ENCODE assay signal across 17 mouse cellular contexts in genomic region chr10:18191706-18192105, GRCm38 (mm10). TPM values are rescaled to one million over a fixed set of nuclear protein-coding genes. Genes with fewer than 3 reads are reported as not detected.
DNase-seq lines count a peak whose midpoint lies in the region; ATAC-seq and TF ChIP-seq lines count a peak whose summit lies in the region.
"Had no signal": no experiment of that assay in that cellular context is flagged by ENCODE, and none has a peak within 500 bp of the region (broad histone marks: within the 10 kb centered on the region; RNA-seq: fewer than 3 reads in every experiment).

No protein-coding gene starts in this region.

- no peak for TF ChIP-seq CTCF in lung, embryonic 14.5 days (IDR thresholded peaks at IDR 0.05; ENCODE audit: low read depth)

- H3K4me3 ChIP-seq in heart, embryonic 10.5 days: no peak overlapping the region
- H3K4me3 ChIP-seq in lung, embryonic 14.5 days (ENCODE audit: low read depth, low read length): no peak overlapping the region
- no peak overlapping the region for H3K4me3 ChIP-seq in lung, embryonic 16.5 days (ENCODE audit: low read length)
- no peak overlapping the region for H3K4me3 ChIP-seq in limb, embryonic 10.5 days
- H3K4me3 ChIP-seq: layer of hippocampus, adult 2 months had no signal

- no peak for ATAC-seq in lung, embryonic 14.5 days (ENCODE audit: insufficient read depth)
- peak; percentile 74; the same call in 1 of the 2 replicates for ATAC-seq in lung, embryonic 16.5 days (ENCODE audit: low read depth)
- ATAC-seq: liver, postnatal 0 days had no signal

- no peaks in the 10 kb centered on the region for H3K27me3 ChIP-seq in heart, embryonic 10.5 days (ENCODE audit: insufficient read depth, poor library complexity, severe bottlenecking)
- H3K27me3 ChIP-seq in lung, embryonic 14.5 days (ENCODE audit: insufficient read depth, low read length): no peaks in the 10 kb centered on the region
- no peaks in the 10 kb centered on the region for H3K27me3 ChIP-seq in lung, embryonic 16.5 days (ENCODE audit: control insufficient read depth, insufficient read depth, low read depth, low read length)
- no peaks in the 10 kb centered on the region for H3K27me3 ChIP-seq in limb, embryonic 10.5 days (ENCODE audit: low read depth, poor library complexity, severe bottlenecking)

- no peak overlapping the region; the same call in 1 of the 2 replicates for H3K27ac ChIP-seq in heart, embryonic 10.5 days
- H3K27ac ChIP-seq in lung, embryonic 14.5 days (ENCODE audit: low read depth): no peak overlapping the region
- H3K27ac ChIP-seq in lung, embryonic 16.5 days (ENCODE audit: low read length): no peak overlapping the region
- H3K27ac ChIP-seq in limb, embryonic 10.5 days: no peak overlapping the region
- H3K27ac ChIP-seq: hindbrain, embryonic 14.5 days; layer of hippocampus, adult 2 months had no signal

- H3K36me3 ChIP-seq in heart, embryonic 10.5 days: no peaks in the 10 kb centered on the region
- H3K36me3 ChIP-seq in lung, embryonic 14.5 days (ENCODE audit: insufficient read depth): no peaks in the 10 kb centered on the region
- H3K36me3 ChIP-seq in lung, embryonic 16.5 days (ENCODE audit: control insufficient read depth, insufficient read depth, low read length): no peaks in the 10 kb centered on the region
- no peaks in the 10 kb centered on the region for H3K36me3 ChIP-seq in limb, embryonic 10.5 days
- H3K36me3 ChIP-seq: G1E had no signal

- 37% methylated on average over 8 of the region's 8 CpGs for WGBS in heart, embryonic 10.5 days
- 38% methylated on average over 8 of the region's 8 CpGs for WGBS in lung, embryonic 14.5 days
- 25% methylated on average over 8 of the region's 8 CpGs for WGBS in lung, embryonic 16.5 days
- WGBS in limb, embryonic 10.5 days: 78% methylated on average over 8 of the region's 8 CpGs

- no peak overlapping the region for H3K4me2 ChIP-seq in lung, embryonic 14.5 days
- H3K4me2 ChIP-seq in lung, embryonic 16.5 days (ENCODE audit: low read depth, low read length): no peak overlapping the region
- H3K4me2 ChIP-seq: hindbrain, embryonic 14.5 days had no signal

- peak; percentile 68 for DNase-seq in heart, embryonic 10.5 days (ENCODE audit: low spot score)
- DNase-seq in heart, adult 8-10 months (ENCODE audit: low spot score): no peak
- peak; percentile 26 for DNase-seq in lung, embryonic 14.5 days
- DNase-seq in lung, postnatal 14 days: no peak
- DNase-seq in embryo, embryonic 9.5 days (ENCODE audit: extremely low spot score): no peak
- DNase-seq in limb, embryonic 10.5 days (ENCODE audit: low spot score): no peak
- DNase-seq: adrenal gland, postnatal 14 days; gastrocnemius, postnatal 25 days; kidney, adult 9 months; liver, postnatal 0 days; midbrain, embryonic 14.5 days; right cerebral cortex, postnatal 4 days; thymus, postnatal 14 days had no signal

- H3K9me3 ChIP-seq in heart, embryonic 10.5 days: no peaks in the 10 kb centered on the region
- no peaks in the 10 kb centered on the region for H3K9me3 ChIP-seq in lung, embryonic 14.5 days (ENCODE audit: low read depth, low read length)
- no peaks in the 10 kb centered on the region for H3K9me3 ChIP-seq in lung, embryonic 16.5 days (ENCODE audit: control insufficient read depth, low read length)
- H3K9me3 ChIP-seq in limb, embryonic 10.5 days (replicated peaks): no peaks in the 10 kb centered on the region
- H3K9me3 ChIP-seq: G1E had no signal

- H3K9ac ChIP-seq in lung, embryonic 14.5 days: no peak overlapping the region
- H3K9ac ChIP-seq in lung, embryonic 16.5 days (ENCODE audit: low read length): no peak overlapping the region
- H3K9ac ChIP-seq: hindbrain, embryonic 14.5 days; liver, postnatal 0 days had no signal

- peaks cover 18% of the 10 kb centered on the region; the same call in 1 of the 2 replicates for H3K4me1 ChIP-seq in heart, embryonic 10.5 days
- H3K4me1 ChIP-seq in lung, embryonic 14.5 days (ENCODE audit: insufficient read depth): no peaks in the 10 kb centered on the region
- H3K4me1 ChIP-seq in lung, embryonic 16.5 days (replicated peaks; ENCODE audit: control insufficient read depth, insufficient read depth, low read length): peaks cover 11% of the 10 kb centered on the region
- peaks cover 6% of the 10 kb centered on the region; the same call in 1 of the 2 replicates for H3K4me1 ChIP-seq in limb, embryonic 10.5 days

RNA-seq across cellular contexts. Expression of gene Ect2l, which starts 19.0 kb away (rescaled TPM):
- 0.21 and 0.34 TPM in 2 replicates for polyA plus RNA-seq in heart, embryonic 10.5 days (2016; fragmentation: Nextera tagmentation; extraction: Ambion mirVana)
- not detected for total RNA-seq in heart, adult 8-10 months (2022)
- not detected in 2 replicates for polyA plus RNA-seq in lung, embryonic 14.5 days (2014; fragmentation: Nextera tagmentation; extraction: Ambion mirVana)
- polyA plus RNA-seq in lung, embryonic 16.5 days (2015; fragmentation: Nextera tagmentation; extraction: Ambion mirVana): 0.77 and 1.7 TPM in 2 replicates
- 0.54 and 0.87 TPM in 2 replicates for polyA plus RNA-seq in limb, embryonic 10.5 days (2016; fragmentation: Nextera tagmentation; extraction: Ambion mirVana)
- total RNA-seq: adrenal gland, postnatal 14 days; gastrocnemius, postnatal 25 days had no signal
- polyA plus RNA-seq: G1E; liver, postnatal 0 days had no signal

RNA-seq across cellular contexts. Expression of gene Ccdc28a, which starts 43.1 kb away (rescaled TPM):
- polyA plus RNA-seq in heart, embryonic 10.5 days (2016; fragmentation: Nextera tagmentation; extraction: Ambion mirVana): 7.7 and 8.0 TPM in 2 replicates
- total RNA-seq in heart, adult 8-10 months (2022): 10 to 100 TPM; 13.8 to 17.9 (median 15.4) TPM
- 6.7 and 9.2 TPM in 2 replicates for polyA plus RNA-seq in lung, embryonic 14.5 days (2014; fragmentation: Nextera tagmentation; extraction: Ambion mirVana)
- 15.0 and 15.5 TPM in 2 replicates for polyA plus RNA-seq in lung, embryonic 16.5 days (2015; fragmentation: Nextera tagmentation; extraction: Ambion mirVana)
- polyA plus RNA-seq in limb, embryonic 10.5 days (2016; fragmentation: Nextera tagmentation; extraction: Ambion mirVana): 6.1 and 6.5 TPM in 2 replicates

Comparison
In these comparisons a context has a peak if more than half of its experiments do, and no peak if none do; other contexts are left out.
1. DNase-seq: peak in heart, embryonic 10.5 days (single experiment) and lung, embryonic 14.5 days (single experiment); none in heart, adult 8-10 months (single experiment), lung, postnatal 14 days (single experiment), embryo, embryonic 9.5 days (single experiment) and limb, embryonic 10.5 days (single experiment).